Mouse (Mus musculus): ENCODE results near the gene Tab2.
A peak's percentile ranks its signal among the peaks of the same experiment; 100 is the strongest.

GRCm38 (mm10) chr10:7956228-7957001 is at the start of gene Tab2:
- 0 out of 2 replicates have a peak, but pooled peaks have one; percentile 35 for TF ChIP-seq POLR2A (IDR thresholded peaks at IDR 0.05; ENCODE audit: borderline replicate concordance, insufficient read depth, low read length)
- TF ChIP-seq CTCF (IDR thresholded peaks at IDR 0.05; ENCODE audit: borderline replicate concordance, insufficient read depth, low read depth, low read length): no peak
